Mouse (Mus musculus): ENCODE measurements around the gene Rufy1. TPM values are rescaled to one million over a fixed set of nuclear protein-coding genes. Genes with fewer than 3 reads are reported as not detected.

The Rufy1 gene
- polyA plus RNA-seq (2012; rRNA removed) = 9.5 and 10.7 TPM in 2 replicates

DNA sequence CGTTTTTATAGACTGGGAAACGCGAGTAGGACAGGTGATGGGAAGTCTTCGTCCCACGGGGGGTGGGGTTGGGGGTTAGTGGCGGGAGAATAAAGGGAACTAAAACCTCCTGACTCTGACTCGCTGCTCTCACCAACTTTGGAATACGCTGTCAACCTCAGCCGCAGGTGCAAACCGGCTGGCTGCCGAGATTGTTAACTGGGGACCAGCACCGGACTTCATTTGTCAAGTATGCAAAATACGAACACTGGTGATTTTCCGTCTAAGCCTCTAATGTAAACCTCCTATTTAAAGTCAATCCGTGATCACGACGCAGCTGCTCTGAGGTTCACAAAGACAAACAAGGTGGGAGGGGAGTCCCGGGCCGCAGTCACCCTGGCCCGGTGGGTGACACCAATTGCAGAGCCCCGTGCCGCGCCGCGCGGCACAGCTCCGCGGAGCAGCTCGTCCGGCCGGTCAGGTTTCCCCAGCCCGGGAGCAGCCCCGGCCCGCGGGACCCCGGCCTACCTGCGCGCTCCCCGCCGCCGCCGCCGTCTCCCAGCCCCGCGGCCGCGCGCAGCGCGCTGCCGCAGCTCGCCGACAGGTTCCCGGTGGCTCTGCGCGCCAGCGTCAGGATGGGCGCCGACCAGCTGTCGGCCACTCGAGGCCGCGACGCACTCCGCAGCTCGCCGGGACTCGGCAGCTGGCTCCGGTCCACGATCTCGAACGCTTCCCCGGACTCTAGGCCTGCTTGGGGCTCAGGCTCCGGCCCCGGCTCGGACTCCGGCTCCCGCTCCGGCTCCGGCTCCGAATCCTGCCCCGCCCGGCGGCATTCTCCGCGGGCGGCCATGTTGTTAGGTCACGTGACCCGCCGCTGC is at the start of gene Rufy1:
TSS of gene Rufy1 (minus strand) at position 849 of the 857 bp plus-strand sequence.
- H3K27me3 ChIP-seq (ENCODE audit: control insufficient read depth, insufficient read depth, low read length) = no peaks in the 10 kb centered on the region
- WGBS = under 1% methylated on average over 90 of the region's 90 CpGs
- H3K27ac ChIP-seq (ENCODE audit: control insufficient read depth, insufficient read depth, low read length) = peak within 1 kb of the TSS; percentile 28; the same call in 1 of the 2 replicates
- DNase-seq = peak; percentile 82
- peak; percentile 44; the same call in 1 of the 2 replicates for TF ChIP-seq CTCF (IDR thresholded peaks at IDR 0.05; ENCODE audit: borderline replicate concordance, control insufficient read depth, extremely low read depth, insufficient read depth, low read length, poor library complexity)
- TF ChIP-seq POLR2A (IDR thresholded peaks at IDR 0.05; ENCODE audit: control insufficient read depth, extremely low read depth, insufficient read depth, low read length, poor library complexity) = peak; percentile 79
- H3K4me3 ChIP-seq (ENCODE audit: control insufficient read depth, insufficient read depth, low read length) = peak within 1 kb of the TSS; percentile 97
- no peaks in the 10 kb centered on the region for H3K36me3 ChIP-seq (ENCODE audit: control insufficient read depth, insufficient read depth, low read length)
- H3K4me1 ChIP-seq (replicated peaks; ENCODE audit: control insufficient read depth, insufficient read depth, low read length) = peaks cover 5% of the 10 kb centered on the region

DNA sequence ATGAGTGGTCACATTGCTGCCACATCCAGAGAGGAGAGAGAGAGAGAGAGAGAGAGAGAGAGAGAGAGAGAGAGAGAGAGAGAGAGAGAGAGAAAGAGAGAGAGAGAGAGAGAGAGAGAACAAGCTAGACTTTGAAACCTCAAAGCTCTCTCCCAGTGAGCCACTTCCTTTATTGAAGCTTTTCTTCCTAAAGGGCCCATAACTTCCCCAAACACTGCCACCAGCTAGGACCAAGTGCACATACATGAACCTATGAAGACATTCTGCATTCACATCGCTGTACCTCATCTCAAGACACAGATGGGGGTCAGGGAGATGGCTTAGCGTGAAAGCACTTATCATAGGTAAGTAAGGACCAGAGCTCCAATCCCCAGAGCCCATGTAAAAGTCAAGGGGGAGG is 47.1 kb upstream of the Rufy1 start:
- no peak overlapping the region for H3K27ac ChIP-seq (ENCODE audit: control insufficient read depth, insufficient read depth, low read length)
- 76% methylated on average over 2 of the region's 2 CpGs for WGBS
- H3K36me3 ChIP-seq (ENCODE audit: control insufficient read depth, insufficient read depth, low read length) = no peaks in the 10 kb centered on the region
- DNase-seq = no peak
- TF ChIP-seq POLR2A (IDR thresholded peaks at IDR 0.05; ENCODE audit: control insufficient read depth, extremely low read depth, insufficient read depth, low read length, poor library complexity) (no peak), CTCF (IDR thresholded peaks at IDR 0.05; ENCODE audit: borderline replicate concordance, control insufficient read depth, extremely low read depth, insufficient read depth, low read length, poor library complexity) (no peak)
- H3K4me1 ChIP-seq (replicated peaks; ENCODE audit: control insufficient read depth, insufficient read depth, low read length) = no peaks in the 10 kb centered on the region
- H3K27me3 ChIP-seq (ENCODE audit: control insufficient read depth, insufficient read depth, low read length) = no peaks in the 10 kb centered on the region
- no peak overlapping the region for H3K4me3 ChIP-seq (ENCODE audit: control insufficient read depth, insufficient read depth, low read length)

DNA sequence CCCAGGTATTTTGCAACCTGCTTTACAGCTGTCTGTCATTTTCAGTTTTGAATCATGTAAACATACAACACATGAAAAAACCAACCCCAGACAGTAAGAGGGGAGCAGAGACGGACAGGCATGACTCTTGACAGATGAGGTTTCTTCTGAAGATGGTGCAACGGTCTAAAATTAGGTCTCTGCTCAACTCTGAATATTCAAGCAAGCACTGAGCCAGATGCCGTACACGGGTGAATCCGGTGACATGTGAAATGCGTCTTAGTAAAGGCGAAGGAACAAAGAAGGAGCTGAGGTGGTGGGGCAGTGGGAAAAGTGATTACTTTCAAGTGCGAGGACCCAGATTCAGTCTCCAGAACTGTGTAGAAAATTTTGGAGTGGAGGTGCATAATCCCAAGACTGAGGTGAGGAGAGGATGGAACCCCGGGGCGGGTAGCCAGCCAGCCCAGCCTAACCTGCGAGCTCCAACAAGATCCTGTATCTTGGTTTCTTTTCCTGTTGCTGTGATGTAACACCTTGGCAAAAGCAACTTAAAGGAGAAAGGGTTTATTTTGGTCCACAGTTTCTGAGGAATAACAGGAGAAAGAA is 46.7 kb upstream of the Rufy1 start:
- Histone ChIP-seq H3K4me3 (ENCODE audit: control insufficient read depth, insufficient read depth, low read length) (no peak overlapping the region), H3K27ac (ENCODE audit: control insufficient read depth, insufficient read depth, low read length) (no peak overlapping the region), H3K4me1 (replicated peaks; ENCODE audit: control insufficient read depth, insufficient read depth, low read length) (no peaks in the 10 kb centered on the region), H3K36me3 (ENCODE audit: control insufficient read depth, insufficient read depth, low read length) (no peaks in the 10 kb centered on the region), H3K27me3 (ENCODE audit: control insufficient read depth, insufficient read depth, low read length) (no peaks in the 10 kb centered on the region)
- TF ChIP-seq POLR2A (IDR thresholded peaks at IDR 0.05; ENCODE audit: control insufficient read depth, extremely low read depth, insufficient read depth, low read length, poor library complexity) (no peak), CTCF (IDR thresholded peaks at IDR 0.05; ENCODE audit: borderline replicate concordance, control insufficient read depth, extremely low read depth, insufficient read depth, low read length, poor library complexity) (no peak)
- DNase-seq = no peak
- WGBS = 83% methylated on average over 11 of the region's 11 CpGs

DNA sequence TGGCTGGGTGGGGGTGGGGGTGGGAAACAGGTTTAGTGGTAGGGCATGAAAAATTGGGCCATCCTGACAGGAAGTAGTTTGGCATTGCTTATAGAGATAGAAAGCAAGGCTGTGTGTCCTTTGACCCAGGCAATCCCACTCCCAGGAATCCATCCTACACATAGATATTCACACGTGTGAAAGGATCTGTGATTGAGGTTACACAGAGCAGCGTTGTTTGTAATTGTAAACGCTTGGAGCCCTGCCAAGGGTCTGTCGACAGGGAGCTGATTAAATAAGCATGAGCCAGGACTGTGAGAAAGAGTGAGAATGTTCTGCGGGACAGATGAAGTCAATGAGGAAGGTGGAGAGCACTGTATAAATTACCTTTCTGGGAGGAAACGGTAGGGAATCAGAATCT is 46.0 kb upstream of the Rufy1 start:
- H3K4me3 ChIP-seq (ENCODE audit: control insufficient read depth, insufficient read depth, low read length) = no peak overlapping the region
- H3K36me3 ChIP-seq (ENCODE audit: control insufficient read depth, insufficient read depth, low read length) = no peaks in the 10 kb centered on the region
- TF ChIP-seq CTCF (IDR thresholded peaks at IDR 0.05; ENCODE audit: borderline replicate concordance, control insufficient read depth, extremely low read depth, insufficient read depth, low read length, poor library complexity) = no peak
- TF ChIP-seq POLR2A (IDR thresholded peaks at IDR 0.05; ENCODE audit: control insufficient read depth, extremely low read depth, insufficient read depth, low read length, poor library complexity) = no peak
- H3K27ac ChIP-seq (ENCODE audit: control insufficient read depth, insufficient read depth, low read length) = no peak overlapping the region
- no peak for DNase-seq
- WGBS = 85% methylated on average over 6 of the region's 6 CpGs
- H3K4me1 ChIP-seq (replicated peaks; ENCODE audit: control insufficient read depth, insufficient read depth, low read length) = no peaks in the 10 kb centered on the region
- H3K27me3 ChIP-seq (ENCODE audit: control insufficient read depth, insufficient read depth, low read length) = no peaks in the 10 kb centered on the region

DNA sequence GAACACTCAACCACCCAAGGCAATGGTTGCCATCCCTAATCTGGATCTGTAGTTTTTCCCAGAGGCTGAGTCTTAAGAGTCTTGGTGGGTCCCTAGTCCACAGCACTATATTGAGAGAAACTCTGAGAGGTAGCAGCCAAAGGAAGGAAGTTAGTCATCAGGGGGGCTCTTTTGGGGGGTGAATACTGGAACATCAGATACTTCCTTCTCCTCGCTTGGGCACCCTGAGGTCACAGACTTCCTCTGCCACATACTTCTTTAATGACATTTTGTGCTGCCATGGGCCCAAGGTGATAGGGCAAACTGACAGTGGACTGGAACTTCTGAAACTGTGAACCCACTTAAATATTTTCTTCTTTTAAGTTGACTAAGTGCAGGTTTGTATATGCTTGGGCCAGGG is 43.0 kb upstream of the Rufy1 start:
- no peak overlapping the region for H3K27ac ChIP-seq (ENCODE audit: control insufficient read depth, insufficient read depth, low read length)
- H3K27me3 ChIP-seq (ENCODE audit: control insufficient read depth, insufficient read depth, low read length) = no peaks in the 10 kb centered on the region
- no peaks in the 10 kb centered on the region for H3K4me1 ChIP-seq (replicated peaks; ENCODE audit: control insufficient read depth, insufficient read depth, low read length)
- 39% methylated on average over 1 of the region's 1 CpGs for whole genome bisulfite sequencing
- DNase-seq = no peak
- TF ChIP-seq POLR2A (IDR thresholded peaks at IDR 0.05; ENCODE audit: control insufficient read depth, extremely low read depth, insufficient read depth, low read length, poor library complexity) (no peak), CTCF (IDR thresholded peaks at IDR 0.05; ENCODE audit: borderline replicate concordance, control insufficient read depth, extremely low read depth, insufficient read depth, low read length, poor library complexity) (no peak)
- no peaks in the 10 kb centered on the region for H3K36me3 ChIP-seq (ENCODE audit: control insufficient read depth, insufficient read depth, low read length)
- no peak overlapping the region for H3K4me3 ChIP-seq (ENCODE audit: control insufficient read depth, insufficient read depth, low read length)

DNA sequence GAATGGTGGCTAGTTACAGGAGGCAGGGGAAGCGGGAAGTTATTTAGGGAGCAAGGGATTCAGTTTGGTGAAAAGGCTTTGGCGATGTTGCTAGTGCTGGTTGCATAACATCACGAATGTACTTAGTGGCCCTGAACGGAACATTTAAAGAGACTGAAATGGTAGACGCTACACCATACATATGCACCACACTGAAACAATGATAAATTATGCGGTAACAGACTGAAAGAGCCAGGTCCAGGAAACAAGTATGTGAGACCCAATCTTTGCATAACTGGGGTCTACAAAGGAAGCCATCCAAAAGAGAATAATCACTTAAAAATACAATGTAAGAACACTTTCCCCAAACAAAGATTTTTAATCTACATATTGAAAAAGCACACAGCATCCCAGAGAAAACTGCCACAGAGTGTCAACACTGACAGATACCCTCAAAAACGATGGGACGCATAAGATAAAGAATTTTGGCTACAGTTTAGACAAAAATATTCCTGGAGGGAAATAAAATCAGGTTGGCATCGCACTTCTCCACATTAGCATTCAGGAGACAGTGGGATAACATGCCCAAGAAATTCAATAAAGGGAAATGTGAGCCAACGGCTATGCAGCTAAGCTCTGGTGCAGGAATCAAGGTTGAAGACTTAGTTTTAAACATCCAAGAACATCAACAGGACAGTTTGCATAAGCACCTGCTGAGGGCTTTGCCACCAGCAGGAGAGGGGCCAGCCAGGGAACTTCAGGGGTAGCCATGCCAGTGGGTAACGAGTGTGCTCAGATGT is 41.4 kb upstream of the Rufy1 start:
- no peak for TF ChIP-seq POLR2A (IDR thresholded peaks at IDR 0.05; ENCODE audit: control insufficient read depth, extremely low read depth, insufficient read depth, low read length, poor library complexity)
- TF ChIP-seq CTCF (IDR thresholded peaks at IDR 0.05; ENCODE audit: borderline replicate concordance, control insufficient read depth, extremely low read depth, insufficient read depth, low read length, poor library complexity) = no peak
- no peaks in the 10 kb centered on the region for H3K36me3 ChIP-seq (ENCODE audit: control insufficient read depth, insufficient read depth, low read length)
- 95% methylated on average over 11 of the region's 11 CpGs for WGBS
- no peak overlapping the region for H3K4me3 ChIP-seq (ENCODE audit: control insufficient read depth, insufficient read depth, low read length)
- no peak for DNase-seq
- no peaks in the 10 kb centered on the region for H3K4me1 ChIP-seq (replicated peaks; ENCODE audit: control insufficient read depth, insufficient read depth, low read length)
- H3K27me3 ChIP-seq (ENCODE audit: control insufficient read depth, insufficient read depth, low read length) = no peaks in the 10 kb centered on the region
- no peak overlapping the region for H3K27ac ChIP-seq (ENCODE audit: control insufficient read depth, insufficient read depth, low read length)
